Mouse (Mus musculus): ENCODE measurements around the gene Prss36.

DNA sequence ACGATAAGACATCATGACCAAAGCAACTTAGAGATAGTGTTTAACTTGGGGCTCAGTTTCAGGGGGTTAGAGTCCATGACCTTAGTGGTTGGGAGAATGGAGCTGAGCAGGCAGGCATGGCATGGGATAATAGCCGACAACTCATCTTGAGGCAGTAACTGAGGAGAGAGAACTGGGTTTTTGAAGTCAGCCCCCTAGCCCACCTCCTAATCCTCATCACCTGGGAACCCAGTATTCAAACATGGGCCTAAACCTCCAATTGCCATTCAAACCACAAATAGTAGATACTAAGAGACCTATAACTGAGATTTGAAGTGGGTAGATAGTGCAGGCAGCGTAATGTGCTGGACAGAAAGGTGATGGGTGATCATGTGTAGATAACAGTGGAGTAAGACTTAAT is 34.1 kb upstream of the Prss36 start:
- TF ChIP-seq POLR2A (IDR thresholded peaks at IDR 0.05; ENCODE audit: low read depth, low read length) (no peak), CTCF (IDR thresholded peaks at IDR 0.05; ENCODE audit: extremely low read depth, insufficient read depth, insufficient read length, insufficient replicate concordance) (no peak)

Measured in spleen, adult 2 months (tissue).